Mouse (Mus musculus) intestine, postnatal 0 days (tissue): ENCODE results near the gene Lmbr1l. TPM values are rescaled to one million over a fixed set of nuclear protein-coding genes. Genes with fewer than 3 reads are reported as not detected.

Source experiments
- ATAC-seq: fragments of 200-750 bp; cut with Nextera tagmentation; 2 replicates; pipeline ENCODE4 v1.8.0; 2017; ENCODE audit warnings: mild to moderate bottlenecking, moderate TSS enrichment, moderate library complexity
- H3K27ac ChIP-seq: fragments of 300-500 bp; sonication (generic); 2 replicates; pipeline ENCODE4 v1.5.1; 2014; ENCODE audit warnings: mild to moderate bottlenecking, low read depth, low read length, moderate library complexity
- H3K27me3 ChIP-seq: fragments of 300-500 bp; sonication (generic); replicated peaks from 2 replicates; pipeline ENCODE4 v1.6.1; 2014; ENCODE audit warnings: low read length, mixed read lengths; ENCODE audit not compliant: control insufficient read depth, insufficient read depth
- H3K36me3 ChIP-seq: fragments of 300-500 bp; sonication (generic); 2 replicates; pipeline ENCODE4 v1.6.1; 2014; ENCODE audit warnings: mild to moderate bottlenecking, moderate library complexity; ENCODE audit not compliant: control insufficient read depth, insufficient read depth
- H3K4me1 ChIP-seq: fragments of 300-500 bp; sonication (generic); replicated peaks from 2 replicates; pipeline ENCODE4 v1.6.1; 2014; ENCODE audit warnings: antibody characterized with exemption, low read length, mixed read lengths; ENCODE audit not compliant: control insufficient read depth, insufficient read depth
- H3K4me2 ChIP-seq: fragments of 300-500 bp; sonication (generic); replicated peaks from 2 replicates; pipeline ENCODE4 v1.6.1; 2014; ENCODE audit warnings: low read depth, mild to moderate bottlenecking, moderate library complexity
- H3K4me3 ChIP-seq: fragments of 300-500 bp; sonication (generic); 2 replicates; pipeline ENCODE4 v1.5.1; 2014; ENCODE audit warnings: low read depth, low read length
- H3K9ac ChIP-seq: fragments of 300-500 bp; sonication (generic); 2 replicates; pipeline ENCODE4 v1.6.1; 2014; ENCODE audit warnings: mild to moderate bottlenecking, low read depth, low read length
- H3K9me3 ChIP-seq: fragments of 300-500 bp; sonication (generic); 2 replicates; pipeline ENCODE4 v1.6.1; 2016; ENCODE audit warnings: mixed run types; ENCODE audit not compliant: control insufficient read depth
- CTCF ChIP-seq: sonication (generic); IDR thresholded peaks from 2 replicates; pipeline ENCODE4 v1.5.1; 2016; ENCODE audit warnings: low read depth, mild to moderate bottlenecking, control low read depth, antibody characterized with exemption, moderate library complexity
- WGBS: fragments of 180-500 bp; shearing (Covaris S2); extraction: QIAGEN DNeasy Blood & Tissue Kit; methylation state at CpG from one replicate; pipeline ENCODE4 v1.1.7; 2014; 5-methylcytosine and 5-hydroxymethylcytosine counted together
- polyA plus RNA-seq: library from polyadenylated mRNA; unstranded; fragments of >200 nt; fragmentation: Nextera tagmentation; extraction: Ambion mirVana; gene quantifications from 2 replicates; pipeline ENCODE4 v1.2.1, GENCODE M21; 2015

The Lmbr1l gene
- polyA plus RNA-seq, 1 experiment from 2014 or later, result 27.0 TPM

- H3K4me1 ChIP-seq, result 0 out of 2 replicates have a peak, but pooled peaks cover 7% of the 10 kb centered on the region
- 0 out of 2 replicates have a peak, but pooled peaks cover 5% of the 10 kb centered on the region for H3K36me3 ChIP-seq
- no peaks in the 10 kb centered on the region for H3K27me3 ChIP-seq
- H3K27ac ChIP-seq, result peak within 1 kb of the TSS; percentile 98
- H3K9ac ChIP-seq, result peak within 1 kb of the TSS; percentile 98
- ATAC-seq, result peak; percentile 46
- H3K4me3 ChIP-seq, result peak within 1 kb of the TSS; percentile 87
- H3K4me2 ChIP-seq, result peak within 1 kb of the TSS; percentile 86
- 1% methylated on average over 81 of the region's 94 CpGs for WGBS
- TF ChIP-seq CTCF, result no peak
- H3K9me3 ChIP-seq, result no peaks in the 10 kb centered on the region
Measured at GRCm38 (mm10) chr15:98871070-98871915, 46.7 kb downstream of the Lmbr1l start, which contains the start of gene Kmt2d. Kmt2d (minus strand) TSS chr15:98871204.

- no peak for TF ChIP-seq CTCF
- H3K9ac ChIP-seq, result peak overlapping the region; percentile 98
- H3K27ac ChIP-seq, result peak overlapping the region; percentile 98
- peak overlapping the region; percentile 87 for H3K4me3 ChIP-seq
- no peaks in the 10 kb centered on the region for H3K9me3 ChIP-seq
- H3K27me3 ChIP-seq, result no peaks in the 10 kb centered on the region
- ATAC-seq, result no peak
- 0 out of 2 replicates have a peak, but pooled peaks cover 7% of the 10 kb centered on the region for H3K4me1 ChIP-seq
- WGBS, result under 1% methylated on average over 14 of the region's 16 CpGs
- peaks cover 14% of the 10 kb centered on the region for H3K36me3 ChIP-seq
- H3K4me2 ChIP-seq, result peak overlapping the region; percentile 86
Measured at GRCm38 (mm10) chr15:98870179-98871069, 47.6 kb downstream of the Lmbr1l start.

GRCm38 (mm10) chr15:98869342-98870178, 48.5 kb downstream of the Lmbr1l start:
- 0 out of 2 replicates have a peak, but pooled peaks cover 7% of the 10 kb centered on the region for H3K4me1 ChIP-seq
- no peaks in the 10 kb centered on the region for H3K27me3 ChIP-seq
- ATAC-seq, result no peak
- no peak for TF ChIP-seq CTCF
- no peaks in the 10 kb centered on the region for H3K9me3 ChIP-seq
- H3K27ac ChIP-seq, result 0 out of 2 replicates have a peak overlapping the region, but pooled peaks have one; percentile 8
- peak overlapping the region; percentile 98 for H3K9ac ChIP-seq
- peak overlapping the region; percentile 86 for H3K4me2 ChIP-seq
- 4% methylated on average over 8 of the region's 8 CpGs for WGBS
- peaks cover 22% of the 10 kb centered on the region for H3K36me3 ChIP-seq
- peak overlapping the region; percentile 87 for H3K4me3 ChIP-seq

- Histone ChIP-seq H3K4me2 (peak overlapping the region; percentile 86), H3K27ac (no peak overlapping the region), H3K9ac (peak overlapping the region; percentile 28), H3K36me3 (peaks cover 33% of the 10 kb centered on the region), H3K4me1 (0 out of 2 replicates have a peak, but pooled peaks cover 7% of the 10 kb centered on the region), H3K9me3 (no peaks in the 10 kb centered on the region), H3K4me3 (peak overlapping the region; percentile 87), H3K27me3 (no peaks in the 10 kb centered on the region)
- 31% methylated on average over 11 of the region's 11 CpGs for WGBS
- no peak for ATAC-seq
- no peak for TF ChIP-seq CTCF
Measured at GRCm38 (mm10) chr15:98868346-98869063, 49.5 kb downstream of the Lmbr1l start.

DNA sequence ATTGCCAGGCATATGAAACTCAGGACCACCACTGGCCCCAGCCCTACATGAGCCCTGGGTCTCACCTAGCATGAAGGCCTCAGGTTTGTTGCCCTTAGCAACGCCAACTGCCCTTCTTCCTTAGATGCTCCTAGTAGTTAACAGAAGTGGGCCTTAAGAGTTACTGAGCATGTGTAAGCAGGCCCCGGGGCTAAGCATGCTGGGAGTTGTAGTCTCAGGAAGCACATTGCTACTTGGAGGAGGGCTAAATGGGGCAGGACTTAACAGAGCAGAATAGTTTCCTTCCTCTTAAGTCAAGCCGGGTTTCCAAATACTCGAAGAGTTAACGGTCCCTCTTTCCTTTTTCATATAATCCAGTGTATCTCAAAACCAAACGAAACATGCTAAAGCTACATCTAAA, 50.7 kb downstream of the Lmbr1l start:
- Histone ChIP-seq H3K27ac (no peak overlapping the region), H3K4me3 (no peak overlapping the region)
- 39% methylated on average over 6 of the region's 6 CpGs for WGBS

More for the DNA sequence above, 50.7 kb downstream of the Lmbr1l start:
- ATAC-seq, result no peak
- H3K4me2 ChIP-seq, result peak overlapping the region; percentile 86; the same call in 1 of the 2 replicates
- H3K27me3 ChIP-seq, result no peaks in the 10 kb centered on the region
- no peak overlapping the region for H3K9ac ChIP-seq
- peaks cover 45% of the 10 kb centered on the region for H3K36me3 ChIP-seq
- H3K4me1 ChIP-seq, result 0 out of 2 replicates have a peak, but pooled peaks cover 4% of the 10 kb centered on the region
- no peaks in the 10 kb centered on the region for H3K9me3 ChIP-seq
- no peak for TF ChIP-seq CTCF
